Mouse (Mus musculus): ENCODE results near the gene Parp16. TPM values are rescaled to one million over a fixed set of nuclear protein-coding genes. Genes with fewer than 3 reads are reported as not detected.

Gene Parp16
- polyA plus RNA-seq, 1 experiment from 2014 or later, result 8.3 TPM

- ATAC-seq, result no peak
- Histone ChIP-seq H3K27ac (ENCODE audit: low read depth, low read length) (0 out of 2 replicates have a peak overlapping the region, but pooled peaks have one; percentile 34), H3K4me3 (ENCODE audit: low read length) (no peak overlapping the region), H3K9me3 (ENCODE audit: control insufficient read depth, low read length) (no peaks in the 10 kb centered on the region), H3K4me1 (ENCODE audit: control insufficient read depth, insufficient read depth, low read depth, low read length) (peaks cover 14% of the 10 kb centered on the region), H3K27me3 (replicated peaks; ENCODE audit: control insufficient read depth, insufficient read depth, low read length) (no peaks in the 10 kb centered on the region), H3K9ac (ENCODE audit: low read depth, low read length) (no peak overlapping the region), H3K36me3 (ENCODE audit: control insufficient read depth, insufficient read depth, low read length) (no peaks in the 10 kb centered on the region), H3K4me2 (ENCODE audit: low read length) (no peak overlapping the region)
- 25% methylated on average over 8 of the region's 8 CpGs for WGBS
These were observed 3.2 kb upstream of the Parp16 start for GRCm38 (mm10) chr9:65191755-65192469.

- H3K4me1 ChIP-seq (ENCODE audit: control insufficient read depth, insufficient read depth, low read depth, low read length), result peaks cover 14% of the 10 kb centered on the region
- WGBS, result 71% methylated on average over 12 of the region's 12 CpGs
- no peak overlapping the region for H3K4me2 ChIP-seq (ENCODE audit: low read length)
- no peaks in the 10 kb centered on the region for H3K9me3 ChIP-seq (ENCODE audit: control insufficient read depth, low read length)
- H3K4me3 ChIP-seq (ENCODE audit: low read length), result no peak overlapping the region
- ATAC-seq, result no peak
- H3K9ac ChIP-seq (ENCODE audit: low read depth, low read length), result no peak overlapping the region
- no peak overlapping the region for H3K27ac ChIP-seq (ENCODE audit: low read depth, low read length)
- H3K27me3 ChIP-seq (replicated peaks; ENCODE audit: control insufficient read depth, insufficient read depth, low read length), result no peaks in the 10 kb centered on the region
- H3K36me3 ChIP-seq (ENCODE audit: control insufficient read depth, insufficient read depth, low read length), result no peaks in the 10 kb centered on the region
These were observed 1.9 kb upstream of the Parp16 start for GRCm38 (mm10) chr9:65193214-65193613.

DNA sequence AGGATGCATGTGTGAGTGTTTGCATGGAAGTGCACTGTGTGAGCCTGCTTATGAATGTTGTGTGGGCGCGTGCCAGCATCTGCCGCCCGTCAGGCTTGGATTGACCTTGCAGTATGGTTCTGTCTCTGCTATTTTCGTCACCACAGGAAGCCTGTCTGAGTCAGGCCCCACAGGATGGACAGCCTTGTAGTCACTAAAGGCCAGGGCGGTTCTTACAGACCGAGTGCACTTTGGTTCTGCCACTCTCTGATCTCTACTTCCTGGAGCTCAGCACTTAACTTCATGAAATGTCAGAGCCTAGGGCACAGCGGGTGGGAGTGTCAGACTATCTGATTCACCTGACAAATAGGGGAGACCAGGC lies 448 bp downstream of the Parp16 start:
- Histone ChIP-seq H3K4me3 (ENCODE audit: low read length) (no peak overlapping the region), H3K27ac (ENCODE audit: low read depth, low read length) (peak overlapping the region; percentile 85), H3K9ac (ENCODE audit: low read depth, low read length) (peak overlapping the region; percentile 47), H3K4me1 (ENCODE audit: control insufficient read depth, insufficient read depth, low read depth, low read length) (peaks cover 14% of the 10 kb centered on the region), H3K27me3 (replicated peaks; ENCODE audit: control insufficient read depth, insufficient read depth, low read length) (no peaks in the 10 kb centered on the region), H3K4me2 (ENCODE audit: low read length) (no peak overlapping the region; the same call in 1 of the 2 replicates), H3K36me3 (ENCODE audit: control insufficient read depth, insufficient read depth, low read length) (no peaks in the 10 kb centered on the region), H3K9me3 (ENCODE audit: control insufficient read depth, low read length) (no peaks in the 10 kb centered on the region)
- no peak for ATAC-seq
- WGBS, result 42% methylated on average over 8 of the region's 8 CpGs

DNA sequence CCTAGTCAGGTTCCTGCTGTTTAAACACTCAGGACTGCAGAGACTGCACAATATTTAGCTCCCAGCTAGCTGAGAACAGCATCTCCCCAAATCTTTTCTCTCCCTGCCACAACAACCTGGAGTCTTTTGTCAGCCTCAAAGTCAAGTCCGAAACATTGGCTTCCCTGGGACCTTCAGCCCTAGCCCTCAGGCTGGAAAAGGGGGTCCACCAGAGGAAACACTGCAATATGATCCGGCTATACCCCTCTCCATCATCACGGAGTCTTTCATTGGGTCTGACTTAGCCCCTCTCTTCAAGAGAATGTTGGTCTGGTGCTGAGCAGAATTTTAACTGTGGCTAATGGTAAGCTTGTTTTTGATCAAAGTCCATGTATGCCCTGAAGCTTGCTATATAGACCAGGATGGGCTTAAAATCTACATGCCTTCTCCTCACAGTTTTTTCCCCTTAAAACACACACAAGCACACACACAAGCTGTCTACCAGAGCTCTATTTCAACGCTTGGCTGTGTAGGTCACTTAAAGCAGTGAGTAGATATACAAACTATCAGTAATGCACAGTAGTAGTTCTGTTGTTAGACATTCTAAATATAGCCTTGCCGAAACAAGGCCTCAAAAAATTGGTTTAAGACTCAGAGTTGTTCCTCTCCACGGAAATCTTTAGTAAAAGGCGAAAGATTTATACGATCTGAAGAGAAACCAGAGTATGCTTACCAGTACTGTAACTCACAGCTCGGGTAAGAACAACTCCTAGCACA lies 1.0 kb downstream of the Parp16 start:
- Histone ChIP-seq H3K4me3 (ENCODE audit: low read length) (peak overlapping the region; percentile 14; the same call in 1 of the 2 replicates), H3K4me2 (ENCODE audit: low read length) (peak overlapping the region; percentile 45), H3K27ac (ENCODE audit: low read depth, low read length) (peak overlapping the region; percentile 85), H3K4me1 (ENCODE audit: control insufficient read depth, insufficient read depth, low read depth, low read length) (peaks cover 14% of the 10 kb centered on the region), H3K36me3 (ENCODE audit: control insufficient read depth, insufficient read depth, low read length) (no peaks in the 10 kb centered on the region), H3K9me3 (ENCODE audit: control insufficient read depth, low read length) (no peaks in the 10 kb centered on the region), H3K9ac (ENCODE audit: low read depth, low read length) (peak overlapping the region; percentile 47), H3K27me3 (replicated peaks; ENCODE audit: control insufficient read depth, insufficient read depth, low read length) (no peaks in the 10 kb centered on the region)
- peak; percentile 89 for ATAC-seq
- 6% methylated on average over 9 of the region's 9 CpGs for WGBS

- Histone ChIP-seq H3K27ac (ENCODE audit: low read depth, low read length) (peak overlapping the region; percentile 64), H3K4me1 (ENCODE audit: control insufficient read depth, insufficient read depth, low read depth, low read length) (peaks cover 12% of the 10 kb centered on the region), H3K9ac (ENCODE audit: low read depth, low read length) (peak overlapping the region; percentile 41; the same call in 1 of the 2 replicates), H3K27me3 (replicated peaks; ENCODE audit: control insufficient read depth, insufficient read depth, low read length) (no peaks in the 10 kb centered on the region), H3K9me3 (ENCODE audit: control insufficient read depth, low read length) (no peaks in the 10 kb centered on the region), H3K4me2 (ENCODE audit: low read length) (peak overlapping the region; percentile 45), H3K4me3 (ENCODE audit: low read length) (peak overlapping the region; percentile 14; the same call in 1 of the 2 replicates), H3K36me3 (ENCODE audit: control insufficient read depth, insufficient read depth, low read length) (no peaks in the 10 kb centered on the region)
- peak; percentile 79 for ATAC-seq
- WGBS, result 21% methylated on average over 26 of the region's 26 CpGs
These were observed 1.8 kb downstream of the Parp16 start for GRCm38 (mm10) chr9:65196738-65197569.

DNA sequence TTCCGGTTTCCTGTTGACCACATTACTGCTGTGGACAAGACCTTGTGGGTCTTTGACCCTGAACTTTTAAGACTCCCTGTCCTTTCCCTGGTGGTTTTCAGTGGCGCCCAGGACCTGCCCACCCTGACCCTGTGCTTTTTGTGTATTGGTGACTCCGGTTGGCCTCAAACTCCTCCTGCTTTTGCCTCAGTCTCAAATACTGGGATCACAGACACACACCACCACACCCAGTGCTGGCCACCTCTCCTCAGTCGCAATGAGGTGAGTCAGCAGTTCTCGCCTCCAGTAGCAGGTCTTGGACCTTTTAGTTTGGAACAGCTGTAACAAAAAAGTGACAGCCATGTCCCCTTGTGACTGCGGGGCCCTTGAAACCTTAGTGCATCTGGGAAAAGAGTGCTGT lies 2.7 kb downstream of the Parp16 start:
- no peak for ATAC-seq
- no peaks in the 10 kb centered on the region for H3K9me3 ChIP-seq (ENCODE audit: control insufficient read depth, low read length)
- 86% methylated on average over 6 of the region's 6 CpGs for WGBS
- peaks cover 12% of the 10 kb centered on the region for H3K4me1 ChIP-seq (ENCODE audit: control insufficient read depth, insufficient read depth, low read depth, low read length)
- no peak overlapping the region for H3K4me3 ChIP-seq (ENCODE audit: low read length)
- no peaks in the 10 kb centered on the region for H3K36me3 ChIP-seq (ENCODE audit: control insufficient read depth, insufficient read depth, low read length)
- H3K9ac ChIP-seq (ENCODE audit: low read depth, low read length), result no peak overlapping the region
- H3K4me2 ChIP-seq (ENCODE audit: low read length), result no peak overlapping the region
- H3K27ac ChIP-seq (ENCODE audit: low read depth, low read length), result no peak overlapping the region
- H3K27me3 ChIP-seq (replicated peaks; ENCODE audit: control insufficient read depth, insufficient read depth, low read length), result no peaks in the 10 kb centered on the region

- H3K27me3 ChIP-seq (replicated peaks; ENCODE audit: control insufficient read depth, insufficient read depth, low read length), result no peaks in the 10 kb centered on the region
- H3K36me3 ChIP-seq (ENCODE audit: control insufficient read depth, insufficient read depth, low read length), result no peaks in the 10 kb centered on the region
- H3K4me2 ChIP-seq (ENCODE audit: low read length), result no peak overlapping the region
- H3K4me3 ChIP-seq (ENCODE audit: low read length), result no peak overlapping the region
- 67% methylated on average over 7 of the region's 7 CpGs for WGBS
- no peak for ATAC-seq
- no peak overlapping the region; the same call in 1 of the 2 replicates for H3K9ac ChIP-seq (ENCODE audit: low read depth, low read length)
- H3K27ac ChIP-seq (ENCODE audit: low read depth, low read length), result no peak overlapping the region
- no peaks in the 10 kb centered on the region for H3K9me3 ChIP-seq (ENCODE audit: control insufficient read depth, low read length)
- H3K4me1 ChIP-seq (ENCODE audit: control insufficient read depth, insufficient read depth, low read depth, low read length), result peaks cover 12% of the 10 kb centered on the region
These were observed 4.6 kb downstream of the Parp16 start for GRCm38 (mm10) chr9:65199723-65200122.

DNA sequence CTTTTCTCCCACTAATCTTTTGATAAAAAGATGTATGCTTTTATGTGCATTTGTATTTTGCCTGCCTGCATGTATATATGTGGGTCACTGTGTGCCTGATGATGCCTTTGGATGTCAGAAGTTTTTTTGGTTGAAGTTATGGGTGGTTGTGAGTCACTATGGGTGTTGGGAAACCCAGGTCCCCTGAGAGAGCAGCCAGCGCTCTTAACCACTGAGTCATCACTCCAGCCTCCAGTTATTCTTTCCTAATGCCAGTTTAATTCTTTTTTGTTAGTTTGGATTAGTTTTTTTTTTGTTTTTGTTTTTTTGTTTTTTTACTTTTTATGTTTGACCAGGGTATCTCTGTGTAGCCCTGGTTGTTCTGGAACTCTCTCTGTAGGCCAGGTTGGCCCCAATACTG lies 5.5 kb downstream of the Parp16 start:
- Histone ChIP-seq H3K4me3 (ENCODE audit: low read length) (no peak overlapping the region), H3K4me1 (ENCODE audit: control insufficient read depth, insufficient read depth, low read depth, low read length) (peaks cover 7% of the 10 kb centered on the region), H3K36me3 (ENCODE audit: control insufficient read depth, insufficient read depth, low read length) (no peaks in the 10 kb centered on the region), H3K27me3 (replicated peaks; ENCODE audit: control insufficient read depth, insufficient read depth, low read length) (no peaks in the 10 kb centered on the region), H3K9ac (ENCODE audit: low read depth, low read length) (no peak overlapping the region), H3K27ac (ENCODE audit: low read depth, low read length) (peak overlapping the region; percentile 23; the same call in 1 of the 2 replicates), H3K4me2 (ENCODE audit: low read length) (no peak overlapping the region), H3K9me3 (ENCODE audit: control insufficient read depth, low read length) (no peaks in the 10 kb centered on the region)
- no peak for ATAC-seq
- 77% methylated on average over 1 of the region's 1 CpGs for WGBS

- Histone ChIP-seq H3K4me3 (ENCODE audit: low read length) (no peak overlapping the region), H3K27me3 (replicated peaks; ENCODE audit: control insufficient read depth, insufficient read depth, low read length) (no peaks in the 10 kb centered on the region), H3K9ac (ENCODE audit: low read depth, low read length) (no peak overlapping the region), H3K27ac (ENCODE audit: low read depth, low read length) (peak overlapping the region; percentile 90; the same call in 1 of the 2 replicates), H3K9me3 (ENCODE audit: control insufficient read depth, low read length) (no peaks in the 10 kb centered on the region), H3K4me2 (ENCODE audit: low read length) (no peak overlapping the region), H3K4me1 (ENCODE audit: control insufficient read depth, insufficient read depth, low read depth, low read length) (peaks cover 3% of the 10 kb centered on the region), H3K36me3 (ENCODE audit: control insufficient read depth, insufficient read depth, low read length) (no peaks in the 10 kb centered on the region)
- WGBS, result 50% methylated on average over 3 of the region's 3 CpGs
- ATAC-seq, result no peak
These were observed 5.8 kb downstream of the Parp16 start for GRCm38 (mm10) chr9:65201021-65201380.
